Mouse (Mus musculus): ENCODE data around the gene Inpp5b. TPM values are rescaled to one million over a fixed set of nuclear protein-coding genes. Genes with fewer than 3 reads are reported as not detected.

Inpp5b gene
- polyA plus RNA-seq (2016; fragmentation: Nextera tagmentation; extraction: Ambion mirVana), result 49.7 and 50.3 TPM in 2 replicates

DNA sequence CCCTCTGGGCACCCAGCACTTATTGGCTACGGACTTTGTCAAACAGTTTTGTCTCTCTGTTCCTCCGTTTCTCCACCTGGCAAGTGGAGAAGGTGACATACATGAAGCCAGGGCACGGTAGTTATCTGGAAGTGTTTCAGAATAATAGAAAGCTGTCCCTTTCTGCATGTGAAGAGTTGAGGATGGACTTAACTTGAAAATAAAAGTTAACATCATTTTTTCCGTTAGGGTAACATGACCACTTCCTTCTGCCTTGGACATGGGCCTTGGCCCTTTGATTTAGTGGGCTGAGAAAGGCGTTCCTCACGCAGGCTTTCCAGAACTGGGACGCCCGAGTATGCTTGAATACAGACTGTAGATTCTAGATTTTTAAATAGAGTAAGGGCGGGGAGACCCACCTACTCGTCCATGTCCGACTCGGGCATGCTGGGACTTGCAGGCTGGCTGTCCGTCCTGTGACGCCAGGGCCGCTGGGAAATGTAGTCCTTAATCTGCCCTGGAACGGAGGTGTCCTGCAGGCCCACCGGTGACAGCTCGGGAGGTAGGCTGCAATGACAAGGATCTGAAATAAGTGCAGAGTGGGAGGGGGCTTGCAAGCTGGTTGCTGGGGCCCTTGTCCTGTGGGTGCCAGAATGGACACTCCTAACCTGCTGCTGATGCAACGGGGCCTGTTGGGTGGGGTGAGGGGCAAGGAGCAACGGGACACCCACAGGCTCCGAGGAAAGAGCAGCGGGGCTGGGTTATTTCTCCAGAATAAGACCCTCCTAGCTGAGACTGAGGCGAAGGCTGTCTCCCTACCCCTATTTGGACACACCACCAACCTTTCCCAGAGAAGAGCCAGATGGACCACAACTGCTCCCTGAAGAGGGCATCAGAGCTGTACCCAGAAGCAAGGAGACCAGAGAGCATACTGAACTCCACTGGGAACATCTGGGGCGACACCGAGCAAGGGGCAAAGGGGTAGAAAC, at the start of gene Inpp5b:
Gene Inpp5b, plus strand, starts transcription at position 475 of the 968 bp plus-strand sequence.
- Histone ChIP-seq H3K4me1 (peaks cover 30% of the 10 kb centered on the region), H3K9ac (peak within 1 kb of the TSS; percentile 64), H3K4me3 (peak within 1 kb of the TSS; percentile 61), H3K27ac (no peak within 1 kb of the TSS), H3K36me3 (peaks cover 6% of the 10 kb centered on the region), H3K27me3 (replicated peaks) (no peaks in the 10 kb centered on the region), H3K4me2 (peak within 1 kb of the TSS; percentile 76), H3K9me3 (replicated peaks) (no peaks in the 10 kb centered on the region)
- ATAC-seq, result peak; percentile 81
- WGBS (ENCODE audit: insufficient replicate concordance), result 13% methylated on average over 25 of the region's 25 CpGs

DNA sequence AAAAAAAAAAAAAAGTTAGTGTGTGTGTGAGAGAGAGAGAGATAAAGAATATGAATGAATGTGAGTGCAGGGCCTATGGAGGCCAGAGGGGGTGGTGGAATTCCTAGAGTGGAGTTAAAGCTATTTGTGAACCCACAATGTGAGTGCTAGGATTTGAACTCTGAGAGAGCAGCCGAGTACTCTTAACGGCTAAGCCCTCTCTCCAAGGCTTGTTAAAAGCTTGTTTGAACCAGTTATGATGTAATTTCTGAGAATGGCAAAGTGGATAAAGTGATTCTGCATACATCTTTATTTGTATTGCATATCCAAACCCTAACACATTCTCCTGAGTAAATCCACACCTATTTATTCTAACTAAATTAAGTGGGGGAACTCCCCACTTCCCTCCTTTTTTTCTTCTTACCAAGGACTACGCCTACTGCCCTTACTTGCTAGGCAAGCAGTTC, 49.2 kb upstream of the Inpp5b start:
- 30% methylated on average over 3 of the region's 3 CpGs for WGBS (ENCODE audit: insufficient replicate concordance)
- Histone ChIP-seq H3K4me1 (peaks cover 54% of the 10 kb centered on the region), H3K4me2 (peak overlapping the region; percentile 87), H3K9me3 (replicated peaks) (no peaks in the 10 kb centered on the region), H3K36me3 (peaks cover 27% of the 10 kb centered on the region), H3K9ac (peak overlapping the region; percentile 89), H3K27me3 (replicated peaks) (no peaks in the 10 kb centered on the region), H3K4me3 (peak overlapping the region; percentile 96), H3K27ac (peak overlapping the region; percentile 69)
- ATAC-seq, result no peak

DNA sequence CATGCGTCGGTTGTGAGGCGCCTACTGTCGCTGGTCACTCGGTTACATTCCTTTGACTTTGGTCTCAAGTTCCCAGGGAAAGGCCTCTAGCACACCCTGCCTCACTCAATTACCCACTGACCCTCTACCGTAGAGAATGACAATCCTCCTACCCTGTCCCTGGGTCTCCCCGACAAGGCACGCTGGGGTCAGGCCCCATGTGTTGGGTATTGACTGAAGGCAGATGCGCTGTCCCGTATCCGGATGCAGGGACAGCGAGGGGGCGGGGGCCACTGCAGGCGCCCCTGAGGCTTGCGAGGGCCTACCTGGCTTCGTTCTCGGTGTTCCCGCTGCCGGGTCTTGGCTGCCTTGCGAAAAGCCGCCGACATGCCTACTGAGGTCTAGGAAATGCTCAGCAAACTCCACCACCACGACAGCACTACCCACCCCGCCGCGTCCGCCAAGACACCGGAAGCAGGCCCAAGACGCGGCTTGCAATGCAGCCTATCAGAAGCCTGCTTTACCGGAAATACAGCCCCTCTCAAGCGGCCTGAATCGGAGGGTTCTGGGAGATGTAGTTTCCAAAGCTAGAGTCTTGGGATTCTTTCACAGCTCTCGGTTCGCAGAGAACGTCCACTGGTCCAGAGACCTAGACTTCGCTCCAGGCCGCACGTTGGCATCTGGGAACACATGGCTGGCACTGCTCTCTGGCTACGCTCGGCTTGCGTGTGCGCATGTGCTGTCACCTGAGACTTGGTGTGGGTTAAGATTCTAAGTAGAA, 48.3 kb upstream of the Inpp5b start, which contains the start of gene Utp11:
Gene Utp11, minus strand, starts transcription at position 466 of the 760 bp plus-strand sequence.
- peak; percentile 94 for ATAC-seq
- H3K4me3 ChIP-seq, result peak within 1 kb of the TSS; percentile 96
- H3K27me3 ChIP-seq (replicated peaks), result no peaks in the 10 kb centered on the region
- H3K9me3 ChIP-seq (replicated peaks), result no peaks in the 10 kb centered on the region
- H3K4me2 ChIP-seq, result peak within 1 kb of the TSS; percentile 87
- peaks cover 54% of the 10 kb centered on the region for H3K4me1 ChIP-seq
- WGBS (ENCODE audit: insufficient replicate concordance), result 1% methylated on average over 43 of the region's 43 CpGs
- H3K27ac ChIP-seq, result peak within 1 kb of the TSS; percentile 69
- H3K36me3 ChIP-seq, result peaks cover 19% of the 10 kb centered on the region
- H3K9ac ChIP-seq, result peak within 1 kb of the TSS; percentile 89

DNA sequence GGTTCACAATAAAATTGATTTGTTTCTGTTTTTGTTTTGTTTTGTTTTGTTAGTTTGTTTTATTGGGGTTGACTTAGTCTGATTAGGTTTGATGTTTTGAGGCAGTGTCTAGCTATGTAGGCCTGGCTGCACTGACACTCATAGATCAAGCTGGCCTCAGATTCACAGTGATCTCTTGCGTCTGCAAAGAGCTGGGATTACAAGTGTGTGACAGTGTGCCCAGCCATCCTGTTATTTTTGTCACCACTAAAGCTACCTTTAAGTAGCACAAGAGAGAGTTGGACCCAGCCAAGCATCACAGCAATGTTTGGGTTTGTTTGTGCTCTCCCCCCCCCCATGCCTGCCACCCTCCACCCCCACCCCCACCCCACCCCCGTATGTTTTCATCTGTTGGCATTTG, 47.1 kb upstream of the Inpp5b start:
- Histone ChIP-seq H3K9me3 (replicated peaks) (no peaks in the 10 kb centered on the region), H3K36me3 (peaks cover 7% of the 10 kb centered on the region; the same call in 1 of the 2 replicates), H3K4me2 (no peak overlapping the region), H3K27ac (no peak overlapping the region), H3K4me3 (no peak overlapping the region), H3K4me1 (peaks cover 64% of the 10 kb centered on the region), H3K9ac (no peak overlapping the region), H3K27me3 (replicated peaks) (no peaks in the 10 kb centered on the region)
- WGBS (ENCODE audit: insufficient replicate concordance), result 71% methylated on average over 2 of the region's 2 CpGs
- ATAC-seq, result no peak

DNA sequence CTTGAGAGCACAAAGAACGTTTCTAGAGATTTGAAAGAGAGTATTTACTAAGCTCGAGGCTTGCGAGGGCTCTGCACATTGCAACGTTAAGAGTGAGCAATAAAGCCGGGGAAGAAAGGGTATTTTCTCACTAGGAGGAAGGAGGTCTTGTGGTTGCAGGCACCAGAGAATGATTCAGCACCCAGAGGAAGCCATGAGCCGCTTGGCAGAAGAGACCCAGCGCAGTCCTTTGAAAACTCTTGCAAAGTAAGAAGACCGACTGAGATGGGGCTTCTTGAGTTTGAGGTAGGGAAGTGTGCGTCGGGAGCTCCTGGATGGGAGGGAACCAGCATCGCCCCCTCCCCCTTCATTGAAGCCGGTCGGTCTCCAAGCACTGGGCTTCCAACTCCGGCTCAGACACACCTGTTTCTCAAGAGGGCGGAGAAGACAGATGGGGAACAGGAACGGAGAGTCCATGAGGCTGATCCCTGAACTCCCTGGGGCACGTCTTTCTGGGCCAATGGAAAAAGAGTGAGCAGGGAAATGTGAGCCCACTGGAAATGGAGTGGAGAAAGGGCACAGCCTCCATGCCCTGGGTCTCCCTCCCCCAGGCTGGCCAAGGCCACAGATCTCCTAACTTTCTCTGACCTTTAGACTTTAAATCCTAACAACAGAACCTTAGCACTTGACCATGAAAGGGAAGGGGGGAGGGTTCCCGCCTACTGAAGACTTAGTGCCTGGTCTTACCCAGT, 45.7 kb upstream of the Inpp5b start:
- Histone ChIP-seq H3K9ac (peak overlapping the region; percentile 42), H3K4me1 (peaks cover 67% of the 10 kb centered on the region), H3K36me3 (no peaks in the 10 kb centered on the region), H3K9me3 (replicated peaks) (no peaks in the 10 kb centered on the region), H3K27ac (peak overlapping the region; percentile 65; the same call in 1 of the 2 replicates), H3K27me3 (replicated peaks) (no peaks in the 10 kb centered on the region), H3K4me2 (peak overlapping the region; percentile 58), H3K4me3 (peak overlapping the region; percentile 33)
- no peak for ATAC-seq
- WGBS (ENCODE audit: insufficient replicate concordance), result 7% methylated on average over 18 of the region's 18 CpGs

DNA sequence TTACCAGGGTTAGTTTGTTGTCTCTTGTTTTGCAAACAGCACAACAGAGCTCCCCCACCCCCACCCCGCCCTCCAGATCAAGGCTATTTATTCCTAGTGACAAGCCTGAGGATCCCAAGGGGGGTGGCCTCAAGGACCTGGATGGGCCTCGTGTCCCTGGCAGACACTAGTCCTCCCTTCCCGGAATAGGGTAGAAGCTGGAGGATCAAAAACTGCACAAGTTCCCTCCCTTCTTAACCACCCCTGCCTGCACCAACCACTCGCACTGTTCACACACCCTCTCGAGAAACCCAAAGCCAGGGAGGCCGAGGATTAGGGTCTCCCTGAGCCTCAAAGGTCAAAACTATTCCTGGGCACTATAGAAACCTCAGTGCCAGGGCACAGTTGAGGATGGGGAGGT, 41.9 kb upstream of the Inpp5b start:
- Histone ChIP-seq H3K36me3 (no peaks in the 10 kb centered on the region), H3K9me3 (replicated peaks) (no peaks in the 10 kb centered on the region), H3K4me3 (peak overlapping the region; percentile 81), H3K4me2 (peak overlapping the region; percentile 100), H3K4me1 (peaks cover 77% of the 10 kb centered on the region), H3K27me3 (replicated peaks) (peaks cover 6% of the 10 kb centered on the region), H3K9ac (no peak overlapping the region; the same call in 1 of the 2 replicates), H3K27ac (peak overlapping the region; percentile 82)
- 31% methylated on average over 6 of the region's 6 CpGs for WGBS (ENCODE audit: insufficient replicate concordance)
- no peak for ATAC-seq

DNA sequence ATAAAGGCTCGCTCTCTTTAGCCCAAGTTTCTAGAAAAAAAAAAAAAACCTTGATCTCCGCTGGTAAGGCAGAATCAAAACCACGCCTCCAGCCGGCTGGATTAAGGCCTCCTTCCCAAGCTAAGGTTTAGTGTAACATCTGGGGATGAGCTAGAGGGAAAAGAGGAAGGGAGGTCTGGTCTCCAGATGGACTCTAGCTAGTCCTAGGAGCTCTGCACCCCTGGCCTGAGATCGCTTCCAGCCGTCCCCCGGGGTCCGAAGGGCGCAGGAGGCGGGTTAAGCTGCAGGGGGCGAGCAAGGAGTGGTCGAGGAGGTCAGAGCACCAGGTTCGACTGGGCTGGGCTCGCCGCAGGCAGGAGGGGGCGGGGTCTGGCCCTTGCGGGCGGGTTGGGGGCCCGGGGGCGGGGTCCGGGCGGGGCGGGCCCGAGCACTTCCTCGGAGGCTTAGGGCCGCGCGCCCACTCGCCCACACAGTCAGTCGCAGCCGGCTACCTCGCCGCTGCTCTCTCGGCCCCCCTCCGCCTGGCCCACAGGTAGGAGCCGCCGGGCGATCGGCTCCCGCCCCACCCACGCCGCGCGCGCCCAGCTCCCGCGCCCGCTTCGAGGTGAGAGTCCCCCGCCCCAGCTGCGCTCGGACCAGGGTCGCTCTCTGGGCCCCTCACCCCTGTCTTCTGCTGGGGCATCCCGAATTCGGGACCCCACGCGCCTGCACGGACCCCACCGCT, 41.2 kb upstream of the Inpp5b start, which contains the start of gene Fhl3:
Gene Fhl3, plus strand, starts transcription at position 454 of the 724 bp plus-strand sequence.
- Histone ChIP-seq H3K4me3 (peak within 1 kb of the TSS; percentile 81), H3K4me2 (peak within 1 kb of the TSS; percentile 100), H3K9ac (peak within 1 kb of the TSS; percentile 91), H3K27ac (peak within 1 kb of the TSS; percentile 82), H3K36me3 (peaks cover under 1% of the 10 kb centered on the region; the same call in 1 of the 2 replicates), H3K4me1 (peaks cover 79% of the 10 kb centered on the region), H3K27me3 (replicated peaks) (peaks cover 6% of the 10 kb centered on the region), H3K9me3 (replicated peaks) (no peaks in the 10 kb centered on the region)
- WGBS (ENCODE audit: insufficient replicate concordance), result under 1% methylated on average over 42 of the region's 59 CpGs
- ATAC-seq, result peak; percentile 69

DNA sequence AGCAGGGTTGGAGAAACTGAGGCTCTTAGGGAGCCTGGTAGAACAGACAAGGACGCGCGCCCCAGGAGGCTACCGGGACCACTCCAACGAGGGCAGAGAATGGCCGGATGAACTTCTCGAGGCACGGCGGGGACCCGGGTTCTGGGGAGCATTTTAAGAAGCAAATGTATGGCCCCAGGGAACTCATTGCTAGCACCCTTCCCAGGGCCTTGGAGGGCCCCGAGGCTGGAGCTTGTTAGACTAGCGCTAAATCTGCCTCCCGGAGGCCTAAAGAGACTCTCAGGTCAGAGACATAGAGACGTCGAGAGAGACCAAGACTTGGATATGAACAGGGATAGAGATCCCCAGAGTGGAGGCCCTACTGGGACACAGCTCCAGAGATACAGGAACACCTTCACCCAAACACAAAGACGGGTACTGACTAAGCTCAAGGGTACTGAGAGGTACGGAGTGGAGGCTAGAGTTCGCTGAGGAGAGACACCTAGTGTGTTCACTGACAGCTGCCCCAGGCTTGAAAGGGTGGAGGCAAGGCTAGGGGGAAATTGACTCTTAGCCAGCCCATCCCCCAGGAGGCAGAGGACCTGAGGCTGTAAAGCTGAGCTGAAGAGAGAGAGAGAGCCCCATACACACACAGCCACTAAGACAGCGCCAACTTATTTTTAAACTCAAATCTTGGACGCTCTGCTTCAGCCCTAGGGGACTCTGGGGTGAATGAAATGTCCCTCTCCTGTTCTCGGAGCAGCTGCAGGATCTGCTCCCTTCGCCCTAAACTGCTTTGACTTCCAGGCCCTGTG, 40.4 kb upstream of the Inpp5b start:
- Histone ChIP-seq H3K4me3 (peak overlapping the region; percentile 81), H3K27me3 (replicated peaks) (peaks cover 6% of the 10 kb centered on the region), H3K4me1 (peaks cover 78% of the 10 kb centered on the region), H3K36me3 (peaks cover 9% of the 10 kb centered on the region), H3K9ac (peak overlapping the region; percentile 91), H3K4me2 (peak overlapping the region; percentile 100), H3K9me3 (replicated peaks) (no peaks in the 10 kb centered on the region), H3K27ac (peak overlapping the region; percentile 82)
- WGBS (ENCODE audit: insufficient replicate concordance), result 5% methylated on average over 22 of the region's 22 CpGs
- ATAC-seq, result peak; percentile 0; the same call in 1 of the 2 replicates

DNA sequence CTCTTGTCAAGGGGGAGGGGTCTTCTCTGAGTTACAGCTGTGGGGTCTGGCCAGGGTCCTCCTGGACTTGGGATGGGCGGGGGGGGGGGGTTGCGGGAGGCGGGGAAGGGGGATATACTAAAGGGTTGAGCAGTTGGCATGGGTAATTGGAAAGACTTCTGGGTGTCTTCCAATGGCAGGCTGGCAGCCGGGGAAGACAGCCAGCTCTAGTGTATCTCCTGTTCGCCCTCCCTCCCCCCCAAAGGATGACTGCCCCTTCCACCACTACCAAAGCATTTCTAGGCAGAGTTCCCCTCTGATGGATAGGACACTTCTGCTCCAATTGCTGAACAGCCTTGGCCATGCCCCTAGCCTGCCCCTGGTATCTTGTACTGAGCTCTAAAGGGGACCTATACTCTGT, 39.7 kb upstream of the Inpp5b start:
- WGBS (ENCODE audit: insufficient replicate concordance), result 46% methylated on average over 5 of the region's 5 CpGs
- no peaks in the 10 kb centered on the region for H3K9me3 ChIP-seq (replicated peaks)
- no peak for ATAC-seq
- H3K4me2 ChIP-seq, result peak overlapping the region; percentile 100
- peak overlapping the region; percentile 81 for H3K4me3 ChIP-seq
- H3K36me3 ChIP-seq, result peaks cover 12% of the 10 kb centered on the region
- H3K9ac ChIP-seq, result peak overlapping the region; percentile 91
- H3K4me1 ChIP-seq, result peaks cover 76% of the 10 kb centered on the region
- no peak overlapping the region; the same call in 1 of the 2 replicates for H3K27ac ChIP-seq
- peaks cover 6% of the 10 kb centered on the region for H3K27me3 ChIP-seq (replicated peaks)

DNA sequence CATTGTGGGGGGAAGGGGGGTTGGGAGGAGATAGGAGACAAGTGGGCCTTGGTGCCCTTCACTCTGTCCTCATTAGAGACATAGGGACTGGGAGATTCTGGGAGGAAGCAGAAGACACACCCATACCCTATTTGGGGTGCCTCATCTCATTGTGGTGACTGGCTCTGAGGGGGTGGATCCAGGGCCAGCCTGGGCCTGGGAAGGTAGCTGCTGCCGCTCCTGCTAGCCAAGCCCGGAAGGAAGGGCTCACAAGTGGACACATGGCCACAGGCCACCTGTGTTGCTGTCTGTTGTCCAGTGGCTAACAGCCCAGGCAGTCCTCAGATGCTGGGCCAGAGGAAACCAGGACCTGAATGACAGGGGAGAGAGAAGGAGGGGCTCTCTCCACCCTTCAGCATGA, 38.2 kb upstream of the Inpp5b start:
- Histone ChIP-seq H3K4me2 (peak overlapping the region; percentile 31), H3K9me3 (replicated peaks) (no peaks in the 10 kb centered on the region), H3K27ac (peak overlapping the region; percentile 73), H3K4me1 (peaks cover 85% of the 10 kb centered on the region), H3K4me3 (no peak overlapping the region), H3K27me3 (replicated peaks) (peaks cover 6% of the 10 kb centered on the region), H3K36me3 (peaks cover 23% of the 10 kb centered on the region), H3K9ac (peak overlapping the region; percentile 2; the same call in 1 of the 2 replicates)
- WGBS (ENCODE audit: insufficient replicate concordance), result 12% methylated on average over 2 of the region's 2 CpGs
- ATAC-seq, result no peak

Data from liver, embryonic 12.5 days (tissue).